Mouse (Mus musculus): ENCODE results near the gene Pfkfb4. TPM values are rescaled to one million over a fixed set of nuclear protein-coding genes. Genes with fewer than 3 reads are reported as not detected.

Pfkfb4 gene
- total RNA-seq, 1 experiment, result 5.0 TPM

DNA sequence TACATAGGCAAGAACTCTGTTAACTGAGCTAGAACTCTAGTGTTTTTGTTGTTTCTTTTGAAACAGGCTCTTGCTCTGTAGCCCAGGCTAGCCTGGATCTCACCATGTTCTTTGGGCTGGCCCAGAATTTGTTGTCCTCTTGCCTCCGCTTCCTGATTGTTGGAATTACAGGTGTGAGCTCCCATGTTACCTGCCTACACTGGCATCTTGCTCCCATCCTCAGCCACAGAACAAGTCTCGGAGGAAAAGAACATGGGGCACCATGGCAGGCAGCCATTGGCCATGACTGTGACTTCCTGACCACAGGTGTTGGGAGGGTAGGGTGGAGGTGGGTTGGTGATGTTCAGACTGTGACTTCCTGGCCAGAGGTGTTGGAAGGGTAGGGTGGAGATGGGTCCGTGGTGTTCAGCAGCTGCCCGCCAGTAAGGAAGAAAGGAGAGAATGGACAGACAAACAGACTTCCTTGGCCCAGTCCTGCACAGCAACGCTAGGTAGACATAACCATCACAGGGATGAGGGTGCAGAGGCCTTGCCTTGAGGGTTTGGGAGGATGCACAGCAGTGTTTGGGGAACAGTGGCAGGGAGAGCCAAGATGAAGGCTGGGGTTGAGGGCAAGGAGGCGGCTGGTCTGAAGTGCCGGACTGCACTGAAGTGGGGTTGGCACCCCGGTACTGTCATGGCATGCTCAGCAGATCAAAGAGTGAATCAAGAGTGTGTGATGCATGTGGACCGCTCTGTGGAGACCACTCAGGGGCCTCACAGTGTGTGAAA, 61.1 kb downstream of the Pfkfb4 start:
- Histone ChIP-seq H3K9ac (ENCODE audit: insufficient read depth, low read depth, low read length, poor library complexity, severe bottlenecking) (no peak overlapping the region), H3K4me1 (ENCODE audit: control insufficient read depth in 2 of 2, insufficient read depth in 2 of 2, low read length in 2 of 2, poor library complexity in 1 of 2) (peaks cover 0 to 28% of the 10 kb centered on the region in 2 experiments; a peak in 2 of 4 replicates), H3K27ac (ENCODE audit: insufficient read depth, low read depth, low read length, poor library complexity, severe bottlenecking) (no peak overlapping the region), H3K9me3 (ENCODE audit: control insufficient read depth, insufficient read depth, low read depth, low read length) (no peaks in the 10 kb centered on the region), H3K4me3 (ENCODE audit: insufficient read depth in 1 of 2, low read depth in 1 of 2, low read length in 2 of 2, poor library complexity in 1 of 2, severe bottlenecking in 1 of 2) (no peak overlapping the region), H3K36me3 (ENCODE audit: control insufficient read depth, insufficient read depth, low read length, poor library complexity, severe bottlenecking) (peaks cover 19% of the 10 kb centered on the region)
- no peak for TF ChIP-seq ZNF384 (IDR thresholded peaks at IDR 0.05; ENCODE audit: low read depth, low read length)
- no peak for TF ChIP-seq ZC3H11A (IDR thresholded peaks at IDR 0.05; ENCODE audit: borderline replicate concordance, low read depth, low read length)
- TF ChIP-seq CHD2 (IDR thresholded peaks at IDR 0.05; ENCODE audit: low read depth, low read length), result no peak
- TF ChIP-seq HCFC1 (IDR thresholded peaks at IDR 0.05; ENCODE audit: borderline replicate concordance, insufficient read depth, low read length), result no peak
- no peak for TF ChIP-seq MAFK (IDR thresholded peaks at IDR 0.05; ENCODE audit: insufficient read depth, low read depth, low read length)
- DNase-seq (ENCODE audit: low read depth, low spot score), result no peak
- in situ Hi-C loops (cut with MboI; ENCODE audit: low sequenced_read_pairs in 2 of 2, unreplicated experiment in 2 of 2), result no loop called here

DNA sequence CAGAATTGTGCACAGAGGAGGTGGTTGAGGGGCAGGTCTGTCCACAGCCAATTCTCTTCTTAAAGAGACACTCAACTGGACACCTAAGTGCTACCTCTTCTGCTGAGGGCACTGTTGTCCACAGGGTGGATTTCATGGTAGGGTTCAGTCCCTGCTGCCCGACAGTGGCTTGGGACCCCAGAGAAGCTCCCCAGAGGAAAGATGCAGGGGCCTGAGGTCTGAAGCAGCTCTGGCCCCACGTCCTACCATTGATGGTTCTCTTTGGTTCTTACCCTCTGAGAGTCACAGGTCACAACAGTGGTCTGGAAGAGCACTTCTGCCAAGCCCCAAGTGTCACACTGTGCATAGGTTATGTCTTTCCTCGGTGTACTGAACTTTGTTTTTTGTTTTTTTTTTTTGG, 61.8 kb downstream of the Pfkfb4 start:
- TF ChIP-seq MAFK (IDR thresholded peaks at IDR 0.05; ENCODE audit: insufficient read depth, low read depth, low read length) (no peak), ZNF384 (IDR thresholded peaks at IDR 0.05; ENCODE audit: low read depth, low read length) (no peak), CHD2 (IDR thresholded peaks at IDR 0.05; ENCODE audit: low read depth, low read length) (no peak)
- no peak for DNase-seq (ENCODE audit: low read depth, low spot score)
- Histone ChIP-seq H3K4me1 (ENCODE audit: control insufficient read depth in 2 of 2, insufficient read depth in 2 of 2, low read length in 2 of 2, poor library complexity in 1 of 2) (peaks cover 0 to 28% of the 10 kb centered on the region in 2 experiments; a peak in 2 of 4 replicates), H3K36me3 (ENCODE audit: control insufficient read depth, insufficient read depth, low read length, poor library complexity, severe bottlenecking) (peaks cover 26% of the 10 kb centered on the region), H3K4me3 (ENCODE audit: insufficient read depth in 1 of 2, low read depth in 1 of 2, low read length in 2 of 2, poor library complexity in 1 of 2, severe bottlenecking in 1 of 2) (no peak overlapping the region), H3K9ac (ENCODE audit: insufficient read depth, low read depth, low read length, poor library complexity, severe bottlenecking) (no peak overlapping the region), H3K27ac (ENCODE audit: insufficient read depth, low read depth, low read length, poor library complexity, severe bottlenecking) (no peak overlapping the region), H3K9me3 (ENCODE audit: control insufficient read depth, insufficient read depth, low read depth, low read length) (no peaks in the 10 kb centered on the region)
- in situ Hi-C loops (cut with MboI; ENCODE audit: low sequenced_read_pairs in 2 of 2, unreplicated experiment in 2 of 2), result no loop called here

DNA sequence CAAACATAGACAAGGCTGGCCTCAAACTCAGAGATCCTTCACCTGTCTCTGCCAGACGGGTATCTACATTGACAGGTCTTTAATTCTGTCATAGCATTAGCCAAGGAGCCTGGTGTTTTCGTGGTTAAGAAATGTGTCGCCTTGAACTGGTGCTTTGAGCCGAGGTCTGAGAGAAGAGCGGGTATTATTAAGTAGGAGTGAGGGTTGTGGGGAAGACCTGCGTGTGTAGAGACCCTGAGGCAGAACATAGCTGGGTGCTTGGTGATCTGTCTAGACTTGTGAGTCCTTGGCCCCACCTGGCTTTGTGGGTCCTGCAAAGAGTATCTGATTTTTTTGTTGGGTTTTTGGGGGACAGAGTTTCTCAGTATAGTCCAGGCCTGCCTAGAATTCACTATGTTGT, 62.3 kb downstream of the Pfkfb4 start:
- Histone ChIP-seq H3K36me3 (ENCODE audit: control insufficient read depth, insufficient read depth, low read length, poor library complexity, severe bottlenecking) (peaks cover 27% of the 10 kb centered on the region), H3K9me3 (ENCODE audit: control insufficient read depth, insufficient read depth, low read depth, low read length) (no peaks in the 10 kb centered on the region), H3K4me3 (ENCODE audit: insufficient read depth in 1 of 2, low read depth in 1 of 2, low read length in 2 of 2, poor library complexity in 1 of 2, severe bottlenecking in 1 of 2) (no peak overlapping the region), H3K9ac (ENCODE audit: insufficient read depth, low read depth, low read length, poor library complexity, severe bottlenecking) (no peak overlapping the region), H3K4me1 (ENCODE audit: control insufficient read depth in 2 of 2, insufficient read depth in 2 of 2, low read length in 2 of 2, poor library complexity in 1 of 2) (peaks cover 0 to 30% of the 10 kb centered on the region in 2 experiments; a peak in 2 of 4 replicates), H3K27ac (ENCODE audit: insufficient read depth, low read depth, low read length, poor library complexity, severe bottlenecking) (no peak overlapping the region)
- TF ChIP-seq HCFC1 (IDR thresholded peaks at IDR 0.05; ENCODE audit: borderline replicate concordance, insufficient read depth, low read length) (no peak), MAFK (IDR thresholded peaks at IDR 0.05; ENCODE audit: insufficient read depth, low read depth, low read length) (no peak), ZC3H11A (IDR thresholded peaks at IDR 0.05; ENCODE audit: borderline replicate concordance, low read depth, low read length) (no peak), CHD2 (IDR thresholded peaks at IDR 0.05; ENCODE audit: low read depth, low read length) (no peak), ZNF384 (IDR thresholded peaks at IDR 0.05; ENCODE audit: low read depth, low read length) (no peak)
- DNase-seq (ENCODE audit: low read depth, low spot score), result no peak
- in situ Hi-C loops (cut with MboI; ENCODE audit: low sequenced_read_pairs in 2 of 2, unreplicated experiment in 2 of 2), result no loop called here

DNA sequence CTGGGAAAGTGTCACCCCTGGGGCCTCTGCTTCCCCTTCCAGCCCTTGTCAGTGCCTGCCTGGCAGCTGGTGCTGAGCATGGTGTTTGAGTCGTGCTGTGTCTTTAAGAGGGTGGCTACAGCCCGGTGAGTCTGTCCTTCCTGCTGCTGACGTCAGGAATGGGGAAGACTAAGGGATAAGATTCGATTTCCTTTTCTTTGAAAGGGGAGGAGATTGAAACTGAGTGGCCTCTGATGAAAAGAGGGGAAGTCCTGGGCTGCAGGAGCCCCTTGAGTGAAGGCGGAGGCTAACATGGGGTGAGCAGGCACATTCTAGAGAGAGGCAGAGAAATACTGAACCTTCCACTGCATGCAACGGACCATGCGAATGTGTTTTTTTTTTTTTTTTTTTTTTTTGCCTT, 63.1 kb downstream of the Pfkfb4 start:
- H3K9me3 ChIP-seq (ENCODE audit: control insufficient read depth, insufficient read depth, low read depth, low read length), result no peaks in the 10 kb centered on the region
- in situ Hi-C loops (cut with MboI; ENCODE audit: low sequenced_read_pairs in 2 of 2, unreplicated experiment in 2 of 2), result no loop called here
- peaks cover 27% of the 10 kb centered on the region for H3K36me3 ChIP-seq (ENCODE audit: control insufficient read depth, insufficient read depth, low read length, poor library complexity, severe bottlenecking)
- H3K9ac ChIP-seq (ENCODE audit: insufficient read depth, low read depth, low read length, poor library complexity, severe bottlenecking), result peak overlapping the region; percentile 18; the same call in 1 of the 2 replicates
- no peak for DNase-seq (ENCODE audit: low read depth, low spot score)
- no peak for TF ChIP-seq ZNF384 (IDR thresholded peaks at IDR 0.05; ENCODE audit: low read depth, low read length)
- TF ChIP-seq CHD2 (IDR thresholded peaks at IDR 0.05; ENCODE audit: low read depth, low read length), result no peak
- no peak for TF ChIP-seq ZC3H11A (IDR thresholded peaks at IDR 0.05; ENCODE audit: borderline replicate concordance, low read depth, low read length)
- no peak for TF ChIP-seq MAFK (IDR thresholded peaks at IDR 0.05; ENCODE audit: insufficient read depth, low read depth, low read length)
- no peak for TF ChIP-seq HCFC1 (IDR thresholded peaks at IDR 0.05; ENCODE audit: borderline replicate concordance, insufficient read depth, low read length)
- no peak overlapping the region for H3K4me3 ChIP-seq (ENCODE audit: insufficient read depth in 1 of 2, low read depth in 1 of 2, low read length in 2 of 2, poor library complexity in 1 of 2, severe bottlenecking in 1 of 2)
- H3K4me1 ChIP-seq (ENCODE audit: control insufficient read depth in 2 of 2, insufficient read depth in 2 of 2, low read length in 2 of 2, poor library complexity in 1 of 2), result peaks cover 0 to 31% of the 10 kb centered on the region in 2 experiments; a peak in 2 of 4 replicates
- H3K27ac ChIP-seq (ENCODE audit: insufficient read depth, low read depth, low read length, poor library complexity, severe bottlenecking), result no peak overlapping the region
